Mouse (Mus musculus) neural tube, embryonic 13.5 days (tissue): ENCODE measurements at regions not wholly inside any gene's neighbourhood (a gene's known extent, or its start where the extent isn't known, plus 50 kb on each side); places are given as distances from the start of the nearest gene placed in this dataset.

Experiments
- ATAC-seq: fragments of 200-750 bp; cut with Nextera tagmentation; 2 replicates; pipeline ENCODE4 v1.8.0; 2017; ENCODE audit warnings: low read depth, mild to moderate bottlenecking, moderate TSS enrichment, moderate library complexity
- H3K27ac ChIP-seq: fragments of 300-500 bp; sonication (generic); replicated peaks from 2 replicates; pipeline ENCODE4 v1.5.1; 2015; ENCODE audit warnings: moderate library complexity, mild to moderate bottlenecking, inconsistent platforms
- H3K27me3 ChIP-seq: fragments of 300-500 bp; sonication (generic); 2 replicates; pipeline ENCODE4 v1.6.1; 2015; ENCODE audit warnings: mild to moderate bottlenecking, inconsistent platforms
- H3K36me3 ChIP-seq: fragments of 300-500 bp; sonication (generic); 2 replicates; pipeline ENCODE4 v1.6.1; 2015; ENCODE audit warnings: mild to moderate bottlenecking, inconsistent platforms
- H3K4me1 ChIP-seq: fragments of 300-500 bp; sonication (generic); replicated peaks from 2 replicates; pipeline ENCODE4 v1.6.1; 2015; ENCODE audit warnings: inconsistent platforms
- H3K4me2 ChIP-seq: fragments of 300-500 bp; sonication (generic); 2 replicates; pipeline ENCODE4 v1.6.1; 2015; ENCODE audit warnings: inconsistent platforms, mild to moderate bottlenecking, moderate library complexity
- H3K4me3 ChIP-seq: fragments of 300-500 bp; sonication (generic); 2 replicates; pipeline ENCODE4 v1.5.1; 2015; ENCODE audit warnings: mild to moderate bottlenecking, inconsistent platforms
- H3K9ac ChIP-seq: fragments of 300-500 bp; sonication (generic); 2 replicates; pipeline ENCODE4 v1.6.1; 2015; ENCODE audit warnings: moderate library complexity, mild to moderate bottlenecking, inconsistent platforms
- H3K9me3 ChIP-seq: fragments of 300-500 bp; sonication (generic); 2 replicates; pipeline ENCODE4 v1.6.1; 2016; ENCODE audit warnings: inconsistent platforms
- WGBS: fragments of 180-500 bp; shearing (Covaris S2); methylation state at CpG from one replicate; pipeline ENCODE4 v1.1.7; 2015; 5-methylcytosine and 5-hydroxymethylcytosine counted together

DNA sequence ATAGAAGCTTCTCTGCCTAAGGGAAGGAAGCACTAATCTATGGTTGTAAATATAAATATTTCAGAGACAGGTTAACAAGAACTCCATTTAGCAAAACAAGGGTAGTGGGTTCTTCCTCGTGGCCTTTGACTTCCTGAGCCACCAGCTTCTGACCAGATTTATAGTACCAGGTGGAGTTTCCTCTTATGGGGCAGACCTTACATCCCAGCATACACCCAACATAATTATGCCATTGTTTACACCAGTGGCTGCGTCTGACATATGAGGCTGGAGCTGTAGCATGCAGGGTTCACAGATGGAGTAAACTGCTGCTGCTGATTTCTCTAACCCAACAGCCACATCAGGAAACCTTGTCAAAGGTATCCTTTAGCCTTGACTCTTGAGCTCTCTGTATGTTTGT is 75.5 kb downstream of the Trib2 start:
- no peaks in the 10 kb centered on the region for H3K36me3 ChIP-seq
- ATAC-seq: no peak
- H3K9ac ChIP-seq: no peak overlapping the region
- H3K27me3 ChIP-seq: no peaks in the 10 kb centered on the region
- WGBS: 51% methylated on average over 2 of the region's 2 CpGs
- H3K4me3 ChIP-seq: no peak overlapping the region
- no peaks in the 10 kb centered on the region for H3K4me1 ChIP-seq
- H3K4me2 ChIP-seq: no peak overlapping the region
- H3K9me3 ChIP-seq: no peaks in the 10 kb centered on the region
- H3K27ac ChIP-seq: no peak overlapping the region

- no peak overlapping the region for H3K9ac ChIP-seq
- H3K4me2 ChIP-seq: no peak overlapping the region
- 69% methylated on average over 4 of the region's 4 CpGs for WGBS
- no peak for ATAC-seq
- no peak overlapping the region for H3K27ac ChIP-seq
- no peaks in the 10 kb centered on the region for H3K4me1 ChIP-seq
- H3K36me3 ChIP-seq: no peaks in the 10 kb centered on the region
- H3K4me3 ChIP-seq: no peak overlapping the region
- no peaks in the 10 kb centered on the region for H3K27me3 ChIP-seq
- H3K9me3 ChIP-seq: no peaks in the 10 kb centered on the region
These were observed 77.7 kb downstream of the Trib2 start for GRCm38 (mm10) chr12:15738989-15739388.

DNA sequence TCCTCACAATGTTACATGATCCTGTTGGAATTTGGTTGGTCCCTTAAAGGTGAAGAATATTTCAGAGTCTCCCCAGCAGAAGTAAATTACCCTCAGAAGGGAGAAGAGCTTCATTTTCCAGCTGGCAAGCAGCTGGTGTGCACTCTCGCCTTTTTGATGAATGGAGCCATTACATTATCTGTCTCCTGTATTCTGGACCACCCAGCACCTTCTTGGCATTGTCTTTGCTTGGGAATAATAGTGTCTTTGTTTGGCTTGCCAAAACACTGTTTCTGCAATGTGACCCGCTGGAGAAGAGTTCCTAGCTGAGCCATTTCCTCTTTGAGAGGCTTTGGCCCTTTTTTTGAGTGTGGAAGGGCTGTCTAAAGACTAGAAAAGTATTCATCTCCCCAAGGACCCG is 85.5 kb downstream of the Trib2 start:
- no peak overlapping the region for H3K4me2 ChIP-seq
- no peaks in the 10 kb centered on the region for H3K27me3 ChIP-seq
- H3K4me3 ChIP-seq: no peak overlapping the region
- H3K36me3 ChIP-seq: no peaks in the 10 kb centered on the region
- no peak overlapping the region for H3K27ac ChIP-seq
- ATAC-seq: no peak
- 0 out of 2 replicates have a peak, but pooled peaks cover 5% of the 10 kb centered on the region for H3K4me1 ChIP-seq
- no peak overlapping the region for H3K9ac ChIP-seq
- H3K9me3 ChIP-seq: no peaks in the 10 kb centered on the region
- 34% methylated on average over 3 of the region's 3 CpGs for WGBS

GRCm38 (mm10) chr12:15729696-15730095 is 87.0 kb downstream of the Trib2 start:
- Histone ChIP-seq H3K27me3 (no peaks in the 10 kb centered on the region), H3K4me1 (0 out of 2 replicates have a peak, but pooled peaks cover 5% of the 10 kb centered on the region), H3K4me3 (no peak overlapping the region), H3K9me3 (no peaks in the 10 kb centered on the region), H3K27ac (no peak overlapping the region), H3K36me3 (no peaks in the 10 kb centered on the region), H3K9ac (no peak overlapping the region), H3K4me2 (no peak overlapping the region)
- 71% methylated on average over 3 of the region's 3 CpGs for WGBS
- no peak for ATAC-seq

DNA sequence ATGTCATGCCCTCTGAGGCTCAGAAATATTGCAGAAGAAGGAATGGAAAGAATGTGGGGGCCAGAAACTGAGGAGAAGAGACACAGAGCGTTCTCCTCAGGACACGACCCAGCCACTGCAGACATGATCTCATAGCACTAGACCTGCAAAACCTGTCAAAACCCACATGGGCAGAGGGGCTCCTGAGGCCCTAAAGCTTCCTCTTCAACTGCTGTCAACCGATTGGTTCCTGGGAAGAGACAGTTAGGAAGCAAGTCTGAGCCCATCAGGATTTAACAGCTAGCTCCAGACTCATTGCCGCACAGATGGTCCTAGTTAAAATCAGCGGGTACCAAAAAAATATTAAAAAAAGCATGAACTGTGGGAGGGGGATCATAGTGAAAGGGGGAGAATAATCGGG is 93.2 kb downstream of the Trib2 start:
- no peak overlapping the region for H3K27ac ChIP-seq
- H3K9me3 ChIP-seq: no peaks in the 10 kb centered on the region
- 80% methylated on average over 6 of the region's 6 CpGs for WGBS
- no peak overlapping the region for H3K4me2 ChIP-seq
- H3K4me3 ChIP-seq: no peak overlapping the region
- no peak for ATAC-seq
- no peaks in the 10 kb centered on the region for H3K27me3 ChIP-seq
- H3K4me1 ChIP-seq: no peaks in the 10 kb centered on the region
- no peak overlapping the region for H3K9ac ChIP-seq
- H3K36me3 ChIP-seq: no peaks in the 10 kb centered on the region

- 84% methylated on average over 2 of the region's 2 CpGs for WGBS
- no peaks in the 10 kb centered on the region for H3K36me3 ChIP-seq
- no peak overlapping the region for H3K4me3 ChIP-seq
- no peak overlapping the region for H3K4me2 ChIP-seq
- no peak for ATAC-seq
- H3K27ac ChIP-seq: no peak overlapping the region
- no peaks in the 10 kb centered on the region for H3K9me3 ChIP-seq
- H3K27me3 ChIP-seq: no peaks in the 10 kb centered on the region
- no peak overlapping the region for H3K9ac ChIP-seq
- no peaks in the 10 kb centered on the region for H3K4me1 ChIP-seq
These were observed 94.6 kb downstream of the Trib2 start for GRCm38 (mm10) chr12:15722161-15722560.

- H3K36me3 ChIP-seq: no peaks in the 10 kb centered on the region
- no peak for ATAC-seq
- no peaks in the 10 kb centered on the region for H3K27me3 ChIP-seq
- no peaks in the 10 kb centered on the region for H3K4me1 ChIP-seq
- H3K9me3 ChIP-seq: no peaks in the 10 kb centered on the region
- H3K4me2 ChIP-seq: no peak overlapping the region
- no peak overlapping the region for H3K4me3 ChIP-seq
- no peak overlapping the region for H3K27ac ChIP-seq
- no peak overlapping the region for H3K9ac ChIP-seq
- WGBS: 78% methylated on average over 6 of the region's 6 CpGs
These were observed 96.6 kb downstream of the Trib2 start for GRCm38 (mm10) chr12:15720171-15720570.

DNA sequence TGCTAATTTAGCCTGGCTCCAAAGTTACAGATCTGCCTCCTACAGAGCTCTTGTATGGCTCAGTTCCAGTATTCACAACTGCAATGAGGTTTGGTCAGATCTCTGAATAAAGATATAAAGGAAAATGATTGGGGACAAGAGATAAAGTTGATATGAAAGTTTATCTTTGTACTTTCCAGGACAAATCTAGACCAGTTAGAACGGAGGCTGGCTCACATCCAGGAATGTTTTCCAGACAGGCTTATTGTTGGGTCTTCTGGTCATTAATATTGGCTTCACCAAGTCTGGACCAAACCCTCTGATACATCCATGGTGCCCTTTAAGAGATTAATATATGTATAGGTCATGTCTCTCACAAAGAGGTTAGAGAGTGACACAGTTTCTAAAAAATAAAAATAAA is 97.9 kb downstream of the Trib2 start:
- no peak overlapping the region for H3K27ac ChIP-seq
- no peak for ATAC-seq
- no peaks in the 10 kb centered on the region for H3K9me3 ChIP-seq
- H3K4me1 ChIP-seq: no peaks in the 10 kb centered on the region
- H3K4me3 ChIP-seq: no peak overlapping the region
- 88% methylated on average over 1 of the region's 1 CpGs for WGBS
- no peaks in the 10 kb centered on the region for H3K27me3 ChIP-seq
- H3K4me2 ChIP-seq: no peak overlapping the region
- H3K9ac ChIP-seq: no peak overlapping the region
- H3K36me3 ChIP-seq: no peaks in the 10 kb centered on the region

DNA sequence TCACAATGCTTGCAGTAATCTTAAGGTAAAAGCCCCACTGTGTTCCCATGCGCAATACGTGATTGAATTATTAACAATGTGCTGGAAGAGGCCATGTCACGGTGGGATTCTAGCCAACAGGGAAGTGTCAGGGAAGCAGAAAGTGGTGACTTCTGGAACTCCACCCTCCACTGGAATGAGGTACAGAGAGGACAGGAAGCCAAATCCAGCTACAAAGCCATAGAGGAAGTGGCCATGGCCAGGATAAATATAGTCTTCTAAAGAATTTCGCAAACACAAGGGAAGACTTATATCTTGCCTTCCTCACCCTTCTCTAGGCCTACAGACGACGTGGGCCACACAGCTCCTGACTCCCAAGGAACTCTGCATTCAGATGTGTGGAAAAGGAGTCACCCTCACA is 98.7 kb downstream of the Trib2 start:
- WGBS: 77% methylated on average over 6 of the region's 6 CpGs
- ATAC-seq: no peak
- H3K4me1 ChIP-seq: no peaks in the 10 kb centered on the region
- no peaks in the 10 kb centered on the region for H3K27me3 ChIP-seq
- no peak overlapping the region for H3K27ac ChIP-seq
- H3K4me3 ChIP-seq: no peak overlapping the region
- H3K9me3 ChIP-seq: no peaks in the 10 kb centered on the region
- H3K36me3 ChIP-seq: no peaks in the 10 kb centered on the region
- H3K9ac ChIP-seq: no peak overlapping the region
- H3K4me2 ChIP-seq: no peak overlapping the region

DNA sequence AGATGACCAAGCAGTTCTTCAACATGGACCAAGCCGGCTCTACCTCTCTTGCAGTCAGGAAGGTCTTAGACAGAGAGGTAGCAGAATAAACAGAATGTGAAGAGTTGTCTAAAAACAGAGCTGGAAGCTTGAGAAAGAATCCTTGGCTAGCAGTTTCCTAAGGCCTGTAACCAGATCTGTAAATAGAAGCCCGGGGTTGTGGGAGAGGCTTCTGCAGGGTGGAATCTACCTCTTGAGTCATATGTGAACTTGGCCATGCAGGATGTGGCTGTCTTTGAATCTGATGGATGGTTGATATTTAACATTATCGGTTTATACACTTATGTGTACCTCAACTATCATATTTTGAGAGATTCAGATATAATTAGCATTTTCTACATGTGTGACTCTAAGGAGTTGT is 99.4 kb downstream of the Trib2 start:
- WGBS: 86% methylated on average over 3 of the region's 3 CpGs
- Histone ChIP-seq H3K4me1 (no peaks in the 10 kb centered on the region), H3K27ac (no peak overlapping the region), H3K9me3 (no peaks in the 10 kb centered on the region), H3K27me3 (no peaks in the 10 kb centered on the region), H3K4me2 (no peak overlapping the region), H3K36me3 (no peaks in the 10 kb centered on the region), H3K9ac (no peak overlapping the region), H3K4me3 (no peak overlapping the region)
- no peak for ATAC-seq

GRCm38 (mm10) chr12:15713623-15714022 is 103.1 kb downstream of the Trib2 start:
- H3K4me1 ChIP-seq: no peaks in the 10 kb centered on the region
- 86% methylated on average over 2 of the region's 2 CpGs for WGBS
- H3K27ac ChIP-seq: no peak overlapping the region

GRCm38 (mm10) chr12:15707570-15708095 is 109.1 kb downstream of the Trib2 start:
- no peaks in the 10 kb centered on the region for H3K27me3 ChIP-seq
- H3K4me2 ChIP-seq: no peak overlapping the region
- 0 out of 2 replicates have a peak, but pooled peaks cover 6% of the 10 kb centered on the region for H3K4me1 ChIP-seq
- no peak overlapping the region for H3K4me3 ChIP-seq
- H3K9me3 ChIP-seq: no peaks in the 10 kb centered on the region
- no peak overlapping the region for H3K9ac ChIP-seq
- no peak overlapping the region for H3K27ac ChIP-seq
- no peaks in the 10 kb centered on the region for H3K36me3 ChIP-seq
- ATAC-seq: no peak
- WGBS: 69% methylated on average over 6 of the region's 6 CpGs

More at GRCm38 (mm10) chr12:15713623-15714022, 103.1 kb downstream of the Trib2 start:
- no peak overlapping the region for H3K4me3 ChIP-seq
- H3K27me3 ChIP-seq: no peaks in the 10 kb centered on the region
- no peak for ATAC-seq
- H3K36me3 ChIP-seq: no peaks in the 10 kb centered on the region
- H3K9me3 ChIP-seq: no peaks in the 10 kb centered on the region
- H3K9ac ChIP-seq: no peak overlapping the region
- H3K4me2 ChIP-seq: no peak overlapping the region

DNA sequence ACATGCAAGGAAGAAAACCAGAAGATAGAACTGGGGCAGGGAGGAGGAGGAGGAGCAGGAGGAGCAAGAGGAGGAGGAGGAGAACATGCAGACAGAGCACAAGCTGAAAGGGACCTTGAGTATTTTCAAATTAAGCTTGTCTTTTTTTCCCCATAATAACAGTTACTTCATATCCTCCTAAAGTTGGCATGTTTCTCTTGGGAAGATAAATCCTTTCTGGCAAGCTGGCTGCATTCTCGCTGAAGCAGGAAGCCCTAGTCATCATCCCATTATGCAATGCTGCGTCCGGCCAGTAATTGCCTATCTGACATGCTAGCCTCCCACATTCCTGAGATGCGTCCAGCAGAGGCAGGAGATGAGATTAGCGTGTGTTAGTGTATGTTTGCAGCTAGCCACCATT is 112.3 kb downstream of the Trib2 start:
- H3K27ac ChIP-seq: no peak overlapping the region
- H3K4me1 ChIP-seq: 0 out of 2 replicates have a peak, but pooled peaks cover 6% of the 10 kb centered on the region
- no peak for ATAC-seq
- no peaks in the 10 kb centered on the region for H3K9me3 ChIP-seq
- H3K4me3 ChIP-seq: no peak overlapping the region
- no peak overlapping the region for H3K9ac ChIP-seq
- H3K4me2 ChIP-seq: no peak overlapping the region
- 51% methylated on average over 5 of the region's 5 CpGs for WGBS
- no peaks in the 10 kb centered on the region for H3K27me3 ChIP-seq
- no peaks in the 10 kb centered on the region for H3K36me3 ChIP-seq
